Mouse (Mus musculus): Measurements from ENCODE around the gene Rtf1.

DNA sequence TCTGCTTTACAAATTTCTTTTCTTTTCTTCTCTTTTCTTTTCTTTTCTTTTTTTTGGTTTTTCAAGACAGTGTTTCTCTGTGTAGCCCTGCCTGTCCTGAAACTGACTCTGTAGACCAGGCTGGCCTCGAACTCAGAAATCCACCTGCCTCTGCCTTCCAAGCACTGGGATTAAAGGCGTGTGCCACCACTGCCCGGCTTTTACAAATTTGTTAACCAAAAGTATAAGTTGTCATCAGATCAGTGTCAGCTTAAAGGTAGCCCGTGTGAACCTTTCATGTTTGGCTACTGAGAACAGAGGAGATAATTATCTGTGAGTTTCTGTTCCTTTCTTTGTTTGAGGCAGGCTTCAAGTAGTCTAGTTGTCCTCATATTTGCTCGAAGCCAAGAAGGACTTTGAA lies 30.6 kb upstream of the Rtf1 start:
- TF ChIP-seq POLR2A (IDR thresholded peaks at IDR 0.05; ENCODE audit: borderline replicate concordance, extremely low read depth, low read depth, low read length): no peak
- TF ChIP-seq CTCF (IDR thresholded peaks at IDR 0.05; ENCODE audit: insufficient read depth, low read length): no peak

Data from lung, adult 2 months (tissue).